Mouse (Mus musculus) activated CD4-positive, CD25-positive, alpha-beta regulatory T cell, adult 4 months (primary cell): Measurements from ENCODE around the gene Wdr45. TPM values are rescaled to one million over a fixed set of nuclear protein-coding genes. Genes with fewer than 3 reads are reported as not detected.
"Not testable (repeated sequence)": the region's sequence is repeated elsewhere in the genome, so short reads cannot be mapped to it uniquely, and the experiment has no call there.

Experiments
- ATAC-seq: one replicate; pipeline ENCODE4 v1.8.0; 2017
- polyA plus RNA-seq, 2 experiments: library from polyadenylated mRNA; unstranded; fragments of 100-300 nt; shearing (Covaris generic); gene quantifications; one replicate each; pipeline ENCODE4 v1.2.1; 2017

Wdr45 gene
- polyA plus RNA-seq, 2 experiments from 2014 or later = 38.9 to 48.2 TPM

DNA sequence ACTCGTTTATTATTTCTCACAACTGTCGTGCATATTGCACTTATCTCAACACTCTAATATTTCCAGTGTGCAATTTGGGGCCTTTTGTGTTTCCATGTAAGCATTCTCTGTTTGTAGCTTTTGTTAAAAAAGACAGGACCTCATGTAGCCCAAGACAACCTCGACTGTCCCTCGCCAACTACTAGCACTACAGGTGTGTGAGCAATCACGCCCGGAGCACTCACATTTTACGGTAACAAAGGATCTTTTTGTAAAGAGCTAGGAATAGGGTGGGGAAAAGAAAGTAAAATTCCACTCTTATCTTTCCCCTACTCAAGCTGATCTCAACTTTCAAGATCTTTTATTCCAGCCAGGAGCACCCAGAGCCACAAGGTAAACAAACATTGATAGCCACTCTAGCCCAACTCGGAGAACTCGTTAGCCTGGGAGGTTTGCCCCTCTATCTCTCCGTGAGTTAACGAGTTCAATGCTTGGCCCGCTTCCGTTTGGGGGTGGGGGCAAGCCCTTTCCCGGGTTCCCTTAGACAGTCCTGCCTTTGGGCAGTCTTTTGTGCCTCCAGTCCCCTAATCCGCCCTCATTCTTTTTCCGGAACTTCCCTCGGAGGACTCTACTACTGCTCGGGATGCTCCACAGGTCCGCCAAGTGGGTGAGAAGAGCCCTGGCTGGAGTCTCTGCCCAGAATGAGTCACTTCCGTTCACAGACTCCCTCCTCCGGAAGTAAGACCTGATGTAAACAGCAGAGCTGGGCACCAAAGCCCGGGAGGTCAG is 7.6 kb downstream of the Wdr45 start, which contains the start of gene Gm45208:
TSS of gene Gm45208 (plus strand) at position 732 of the 768 bp plus-strand sequence.
- peak; percentile 83 for ATAC-seq

DNA sequence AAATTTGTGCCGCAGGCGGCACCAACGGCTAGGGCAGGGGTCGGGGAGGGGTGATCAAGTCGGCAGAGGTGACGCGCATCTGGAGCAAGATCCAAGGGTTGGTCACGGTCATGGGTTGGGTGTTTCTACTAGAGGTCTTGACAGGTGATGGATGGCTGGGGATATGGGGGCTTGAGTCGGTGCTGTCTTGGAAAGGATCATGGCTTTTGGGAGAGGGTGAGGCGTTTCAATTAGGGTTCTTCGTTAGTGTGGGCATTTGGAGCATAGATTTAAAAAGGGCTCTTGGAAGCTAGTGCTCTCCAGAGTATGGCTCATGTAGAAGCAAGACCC is 8.1 kb downstream of the Wdr45 start:
- ATAC-seq = no peak

DNA sequence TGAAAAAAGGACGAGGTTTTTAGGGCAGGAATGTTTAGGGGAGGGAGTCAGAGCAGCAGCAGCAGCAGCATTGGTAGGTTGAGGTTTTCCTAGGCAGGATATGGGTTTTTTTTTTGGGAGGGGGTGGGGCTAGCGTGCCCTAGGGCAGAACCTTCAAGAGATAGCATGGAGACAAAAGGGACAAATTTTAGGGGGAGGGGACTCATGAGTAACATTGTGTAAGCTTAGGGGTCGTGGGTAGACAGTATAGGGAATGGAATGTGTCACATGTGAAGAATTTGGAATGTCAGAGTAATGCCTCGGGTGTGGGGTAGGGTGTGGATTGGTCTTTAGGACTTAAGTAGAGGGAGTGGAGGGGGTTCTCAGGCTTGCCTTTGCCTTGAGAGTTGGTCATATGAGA is 8.6 kb downstream of the Wdr45 start:
- ATAC-seq = no peak

DNA sequence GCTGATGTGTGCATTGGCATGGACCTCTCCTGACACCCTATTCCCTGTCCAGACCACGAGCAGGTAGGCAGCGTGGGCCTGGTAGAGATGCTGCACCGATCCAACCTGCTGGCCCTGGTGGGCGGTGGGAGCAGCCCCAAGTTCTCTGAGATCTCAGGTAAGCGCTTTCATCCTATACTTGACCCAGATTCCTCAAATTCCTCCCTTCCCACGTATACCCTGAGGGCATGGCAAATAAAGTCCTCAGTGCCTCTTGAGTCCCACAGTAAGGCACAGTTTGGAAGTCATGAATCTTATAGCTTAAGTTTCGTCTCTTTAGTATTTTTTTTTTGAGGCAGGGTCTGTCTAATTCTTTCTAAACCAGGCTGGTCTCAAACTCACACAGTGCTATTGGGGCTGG is 10.0 kb downstream of the Wdr45 start:
- no peak for ATAC-seq

DNA sequence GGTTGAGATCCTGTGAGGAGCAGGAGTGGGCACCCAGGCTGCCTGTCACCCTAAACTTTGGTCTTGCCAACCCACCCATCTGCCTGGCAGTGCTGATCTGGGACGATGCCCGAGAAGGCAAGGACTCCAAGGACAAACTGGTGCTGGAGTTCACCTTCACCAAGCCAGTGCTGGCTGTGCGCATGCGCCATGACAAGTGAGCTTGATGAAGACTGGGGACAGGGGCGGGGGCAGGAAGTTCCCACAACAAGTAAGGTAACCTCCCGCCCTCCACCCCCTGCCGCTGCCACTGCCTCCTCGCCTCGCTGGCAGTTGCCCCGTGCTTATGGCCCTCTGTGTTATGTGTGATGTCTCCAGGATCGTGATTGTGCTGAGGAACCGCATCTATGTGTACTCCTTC is 11.7 kb downstream of the Wdr45 start:
- no peak for ATAC-seq

DNA sequence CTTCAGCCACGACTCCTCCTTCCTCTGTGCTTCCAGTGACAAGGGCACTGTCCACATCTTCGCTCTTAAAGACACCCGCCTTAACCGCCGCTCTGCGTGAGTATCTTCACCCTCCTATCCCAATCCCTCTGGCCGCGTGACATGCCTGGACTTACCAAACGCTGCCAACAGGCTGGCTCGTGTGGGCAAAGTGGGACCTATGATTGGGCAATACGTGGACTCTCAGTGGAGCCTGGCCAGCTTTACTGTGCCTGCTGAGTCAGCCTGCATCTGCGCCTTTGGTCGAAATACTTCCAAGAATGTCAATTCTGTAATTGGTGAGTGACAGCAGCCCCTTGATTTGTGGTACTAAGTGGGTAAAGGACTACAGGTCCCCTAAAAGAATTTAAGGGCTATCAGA is 13.0 kb downstream of the Wdr45 start:
- ATAC-seq = no peak

DNA sequence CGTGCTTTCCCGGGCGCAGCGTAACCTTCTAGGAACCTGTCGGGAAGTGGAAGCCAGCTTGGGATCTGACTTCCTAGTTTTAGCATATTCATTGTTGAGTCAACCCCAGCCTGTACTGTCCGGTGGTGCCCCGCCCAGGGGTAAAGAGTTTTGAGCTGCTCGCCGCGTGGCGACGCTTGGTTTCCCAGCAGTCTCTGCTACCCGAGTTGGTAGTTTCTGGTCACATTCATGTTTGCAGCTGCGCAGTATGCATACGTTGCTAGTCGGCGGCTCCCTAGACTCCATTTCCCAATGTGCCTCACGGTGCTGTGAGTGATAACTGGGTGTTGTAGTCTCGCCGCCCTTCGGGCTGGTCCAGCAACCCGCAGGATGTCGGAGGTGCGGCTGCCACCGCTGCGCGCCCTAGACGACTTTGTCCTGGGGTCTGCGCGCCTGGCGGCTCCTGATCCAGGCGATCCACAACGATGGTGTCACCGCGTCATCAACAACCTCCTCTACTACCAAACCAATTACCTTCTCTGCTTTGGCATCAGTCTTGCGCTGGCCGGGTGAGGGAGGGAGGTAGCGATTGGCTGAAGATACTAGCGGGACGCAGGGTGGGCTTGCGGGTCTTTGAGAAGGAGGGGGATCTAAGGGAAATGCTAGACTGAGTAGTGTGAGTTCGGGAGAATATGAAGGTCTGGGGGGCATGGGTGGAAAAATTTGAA is 14.2 kb downstream of the Wdr45 start, which contains the start of gene Praf2:
TSS of gene Praf2 (plus strand) at position 225 of the 707 bp plus-strand sequence.
- peak; percentile 91 for ATAC-seq

DNA sequence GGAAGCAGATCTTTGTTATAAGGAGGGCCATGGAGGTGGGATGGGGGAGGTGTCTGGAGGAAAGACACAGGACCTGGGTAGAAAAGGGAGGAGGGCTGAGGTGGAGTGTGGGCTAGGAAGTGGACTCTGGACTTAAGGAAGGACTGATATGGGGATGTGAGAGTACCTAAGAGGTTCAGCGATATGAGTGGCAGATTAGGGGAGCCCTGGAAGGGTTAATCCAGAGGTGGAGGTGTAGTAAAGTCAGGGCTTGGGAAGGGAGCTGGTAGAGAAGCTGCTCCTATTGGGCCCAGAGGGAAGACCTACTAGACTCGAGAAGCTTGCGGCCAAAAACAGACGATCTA is 14.8 kb downstream of the Wdr45 start:
- ATAC-seq = no peak

DNA sequence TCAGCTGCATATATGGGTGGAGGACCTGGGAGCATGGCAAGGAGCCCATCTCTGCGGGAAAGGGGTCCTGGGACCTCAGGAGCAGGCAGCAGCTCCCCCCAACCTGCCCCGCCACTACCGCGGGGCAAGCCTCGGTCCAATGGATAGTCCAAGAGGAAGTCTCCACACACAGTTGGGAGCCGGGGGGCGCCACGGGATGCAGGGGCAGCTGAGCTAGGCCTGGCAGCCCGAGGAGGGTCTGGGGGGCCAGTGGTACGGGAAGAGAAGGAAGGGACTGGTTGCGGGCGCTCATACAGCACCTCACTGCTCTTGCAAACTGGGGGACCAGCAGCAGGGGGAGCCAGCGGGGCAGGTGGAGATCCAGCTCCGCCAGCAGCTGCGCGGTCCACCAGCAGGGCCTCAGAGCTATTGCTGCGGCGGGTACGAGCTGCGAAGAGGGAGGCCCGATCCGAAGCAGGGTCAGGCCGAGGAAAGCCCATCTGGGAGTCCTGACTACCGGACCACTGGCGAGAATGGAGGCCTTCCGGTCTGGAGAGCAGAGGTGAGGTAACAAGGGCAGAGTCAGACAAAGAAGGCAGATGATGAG is 19.5 kb downstream of the Wdr45 start:
- peak; percentile 72 for ATAC-seq

DNA sequence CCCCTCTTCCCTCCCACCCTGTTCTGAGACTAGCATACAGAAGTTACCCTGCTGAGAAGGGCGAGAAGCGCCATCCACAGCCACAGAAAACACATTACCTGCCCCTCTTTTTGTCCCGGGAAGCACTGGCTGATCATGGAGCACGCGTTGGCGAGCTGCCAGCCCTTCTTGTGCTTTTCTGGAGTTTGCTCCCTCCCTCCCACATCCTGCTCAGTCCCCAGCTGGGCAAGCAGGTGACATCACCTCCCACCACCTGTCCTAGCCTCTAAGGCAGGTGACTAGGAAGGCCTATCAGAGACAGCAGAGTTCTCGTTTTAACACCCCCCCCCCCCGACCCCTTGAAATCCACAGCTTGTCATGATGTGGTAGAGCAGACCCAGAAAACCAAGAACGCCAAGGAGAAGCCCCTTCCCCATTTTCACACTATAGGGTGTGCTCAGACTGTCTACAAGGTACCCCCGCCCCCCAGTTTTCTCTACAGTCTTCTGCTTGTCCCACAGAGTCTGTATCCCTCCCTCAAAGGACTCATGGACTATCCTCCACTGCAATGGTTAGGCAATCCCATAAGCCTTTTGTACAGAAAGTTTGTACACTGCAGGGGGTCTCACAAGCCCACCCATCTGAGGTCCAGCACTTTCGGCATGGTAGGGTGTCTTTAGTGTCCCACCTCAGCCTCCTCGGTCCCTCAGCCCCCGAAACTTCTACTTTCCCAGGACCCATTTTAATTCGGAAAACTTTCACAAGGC is 25.4 kb downstream of the Wdr45 start:
- ATAC-seq = no peak

DNA sequence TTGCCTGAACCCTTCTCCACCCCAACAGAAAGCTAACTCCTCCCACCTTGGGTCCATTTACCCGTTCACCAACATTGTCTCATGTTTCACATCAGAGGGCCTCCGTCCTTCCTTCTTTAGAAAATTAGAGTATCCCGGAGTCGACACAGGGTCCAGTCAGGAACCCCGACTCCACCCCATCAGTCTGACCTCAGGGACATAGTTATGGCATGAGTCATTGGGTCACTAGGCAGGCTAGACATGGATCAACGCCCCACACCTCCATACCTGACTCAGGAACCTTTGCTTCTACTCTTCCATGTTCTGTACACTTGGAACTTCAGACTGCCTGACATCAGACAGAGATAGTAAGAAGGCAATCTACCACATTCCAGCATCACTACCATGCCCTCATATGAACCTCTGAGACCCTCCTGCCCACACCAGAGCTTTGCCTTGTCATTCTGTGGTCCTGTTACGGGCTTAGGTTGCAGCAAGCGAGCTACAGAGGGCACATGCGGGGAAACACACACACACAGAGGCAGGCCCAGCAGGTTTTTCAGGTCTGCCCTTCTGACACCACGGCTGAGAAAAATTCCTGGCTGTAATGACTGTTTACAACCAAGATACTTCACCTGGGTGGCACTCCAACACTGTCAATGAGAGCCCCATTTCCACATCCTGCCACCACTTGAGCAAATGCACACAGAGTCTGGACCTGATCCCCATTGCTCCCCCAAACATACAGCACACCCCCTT is 26.1 kb downstream of the Wdr45 start:
- no peak for ATAC-seq

DNA sequence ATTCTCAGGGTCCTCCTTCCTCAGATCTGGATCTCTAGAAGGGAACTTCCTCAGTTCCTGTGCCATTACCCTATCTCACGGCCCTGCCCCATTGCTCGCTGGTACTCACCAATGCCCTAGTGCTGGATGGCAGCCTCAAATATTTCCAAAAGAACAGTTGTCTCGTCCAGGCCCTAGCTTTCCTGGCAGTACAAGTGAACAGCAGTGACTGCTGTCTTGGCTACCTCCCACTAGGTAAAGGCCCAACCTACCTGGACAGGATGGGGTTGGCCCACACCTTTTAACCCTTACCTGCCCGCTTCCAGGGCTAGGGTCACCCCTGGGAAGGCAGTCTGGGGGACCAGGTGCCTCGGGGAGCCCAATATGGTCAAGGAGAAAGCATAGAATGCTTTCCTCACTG is 27.0 kb downstream of the Wdr45 start:
- no peak for ATAC-seq

DNA sequence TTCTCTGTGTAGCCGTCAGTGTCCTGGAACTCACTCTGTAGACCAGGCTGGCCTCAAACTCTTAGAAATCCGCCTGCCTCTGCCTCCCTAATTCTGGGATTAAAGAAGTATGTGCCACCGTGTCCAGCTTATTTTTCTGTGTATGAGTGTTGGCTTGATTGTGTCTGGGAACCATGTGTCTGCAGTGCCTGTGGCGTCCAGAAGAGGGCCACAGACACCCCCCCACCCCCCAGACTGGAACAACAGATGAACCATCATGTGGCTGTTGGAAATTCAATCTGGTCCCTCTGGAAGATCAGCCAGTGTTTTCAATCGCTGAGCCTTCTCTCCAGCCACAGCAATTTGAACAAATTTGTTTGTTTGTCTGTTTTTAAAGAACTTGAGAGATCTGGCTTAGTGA is 29.3 kb downstream of the Wdr45 start:
- ATAC-seq = no peak

DNA sequence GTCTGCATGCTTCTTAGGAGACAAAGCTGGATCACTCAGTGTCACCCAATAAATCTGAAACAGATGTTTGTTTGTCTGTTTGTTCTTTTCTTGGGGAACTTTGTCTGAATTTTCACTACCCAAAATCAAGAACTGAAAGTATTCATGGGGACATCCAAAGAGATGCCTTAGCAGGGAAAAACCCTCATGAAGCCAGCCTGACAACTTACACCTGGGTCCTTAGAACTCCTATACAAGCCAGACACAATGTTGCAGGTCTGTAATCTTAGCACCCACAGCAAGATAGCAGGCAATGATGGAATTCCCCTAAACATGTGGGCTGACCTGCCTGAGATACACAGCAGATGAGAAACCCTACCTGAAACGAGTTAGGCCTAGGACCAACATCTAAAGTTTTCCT is 30.8 kb downstream of the Wdr45 start:
- ATAC-seq = no peak

DNA sequence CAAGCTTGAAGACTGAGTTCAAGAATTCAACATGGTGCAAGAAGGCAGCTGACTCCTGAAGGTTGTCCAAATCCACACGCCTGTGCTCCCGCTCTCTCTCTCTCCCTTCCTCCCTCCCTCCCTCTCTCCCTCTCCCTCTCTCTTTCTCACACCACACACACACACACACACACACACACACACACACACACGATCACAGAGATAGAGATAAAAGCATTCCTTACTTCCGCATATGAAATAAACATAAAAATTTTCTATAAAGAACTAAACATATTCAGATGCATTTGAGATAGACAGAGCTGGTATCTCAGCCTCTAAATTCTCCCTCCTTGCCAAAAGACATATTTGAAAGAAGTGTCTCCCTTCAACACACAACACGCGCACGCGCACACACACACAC is 31.3 kb downstream of the Wdr45 start:
- ATAC-seq = no peak

DNA sequence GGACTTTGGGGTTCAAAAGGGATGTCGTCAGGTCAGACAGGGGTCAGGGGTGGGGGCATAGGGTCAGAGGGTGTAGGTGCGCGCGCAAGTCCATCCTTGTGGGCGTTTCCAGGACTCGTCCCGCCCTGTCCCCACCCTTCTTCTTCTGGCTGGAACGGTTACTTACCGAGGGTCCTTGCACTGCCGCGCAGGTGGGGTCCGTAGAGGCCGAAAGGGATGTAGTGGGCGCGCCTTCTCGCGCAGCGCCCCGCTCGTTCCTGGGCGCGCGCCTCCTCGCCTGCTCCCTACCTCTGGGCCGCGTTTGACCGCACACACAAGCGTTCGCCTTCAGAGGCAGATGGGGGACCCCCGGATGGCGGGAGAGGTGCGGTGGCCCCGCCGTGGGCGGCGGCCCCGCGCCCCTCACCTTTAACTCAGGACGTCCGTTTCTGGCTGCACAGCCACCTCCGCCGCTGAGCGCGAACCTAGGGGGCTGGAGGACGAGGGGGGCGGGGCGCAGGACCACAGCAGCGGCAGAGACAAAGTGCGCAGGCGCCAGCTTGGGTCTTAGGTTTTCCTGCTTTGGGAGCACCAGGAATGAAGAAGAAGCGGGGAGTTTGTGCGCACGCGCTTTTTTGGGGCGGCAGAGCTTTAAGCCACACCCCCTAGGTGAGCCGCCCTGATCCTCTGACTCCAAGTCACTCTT is 36.4 kb downstream of the Wdr45 start, which contains the start of gene Ccdc120:
TSS of gene Ccdc120 (minus strand) at position 474 of the 685 bp plus-strand sequence.
- peak; percentile 10 for ATAC-seq

DNA sequence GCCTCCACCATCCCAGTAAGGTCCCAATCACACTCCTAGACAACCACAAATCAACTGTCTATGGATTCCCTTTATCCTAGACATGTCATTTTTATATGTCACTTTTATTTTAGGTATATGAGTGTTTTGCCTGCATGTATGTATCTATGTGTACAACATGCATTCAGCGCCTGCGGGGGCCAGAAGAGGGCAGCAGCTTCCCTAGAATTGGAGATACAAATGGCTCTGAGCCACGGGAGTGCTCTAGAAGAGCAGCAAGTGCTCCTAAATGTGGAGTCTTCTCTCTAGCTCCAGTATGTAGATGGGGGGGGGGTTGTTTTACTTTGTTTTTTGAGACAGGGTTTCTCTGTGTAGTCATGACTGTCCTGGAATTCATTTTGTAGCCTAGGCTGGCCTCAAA is 39.5 kb downstream of the Wdr45 start:
- ATAC-seq = not testable (repeated sequence)

DNA sequence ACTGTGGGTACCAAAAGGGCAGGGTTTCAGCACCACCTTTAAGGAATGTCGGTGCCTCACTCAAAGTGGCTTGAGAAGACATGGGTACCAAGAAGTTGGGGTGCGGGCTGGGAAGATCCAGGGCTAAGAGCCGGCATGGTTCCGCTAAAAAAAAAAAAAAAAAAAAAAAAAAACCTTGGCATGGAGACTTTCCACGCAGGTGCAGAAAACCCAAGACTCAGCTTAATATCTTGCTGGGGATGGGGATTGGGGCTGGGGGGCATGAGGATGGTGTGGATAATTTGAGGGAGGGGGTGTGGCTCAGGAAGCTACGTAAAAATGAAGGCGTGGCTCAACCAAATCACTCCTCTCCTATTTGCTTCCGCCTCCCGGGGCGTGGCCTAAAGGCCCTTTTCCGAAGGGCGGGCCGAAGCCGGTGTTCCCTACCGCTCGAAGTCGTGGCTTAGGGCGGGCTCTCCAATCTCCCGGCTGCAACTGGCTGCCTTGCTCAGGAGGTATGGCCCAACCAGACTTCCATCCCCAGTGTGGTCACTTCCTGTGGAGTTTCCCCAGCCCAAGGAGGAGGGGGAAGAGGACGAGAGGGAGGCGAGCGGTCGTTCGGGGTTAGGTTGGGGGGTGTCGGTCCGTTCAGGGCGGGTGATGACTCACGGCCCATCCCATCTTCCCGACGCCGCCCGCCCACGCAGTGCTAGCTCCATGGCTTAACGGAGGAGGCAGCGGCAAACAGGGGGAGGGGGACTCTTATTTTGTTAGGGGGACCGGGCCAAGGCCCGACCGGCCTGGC is 48.2 kb downstream of the Wdr45 start, which contains the start of gene Tfe3:
TSS of gene Tfe3 (plus strand) at position 424 of the 784 bp plus-strand sequence.
- peak; percentile 94 for ATAC-seq

DNA sequence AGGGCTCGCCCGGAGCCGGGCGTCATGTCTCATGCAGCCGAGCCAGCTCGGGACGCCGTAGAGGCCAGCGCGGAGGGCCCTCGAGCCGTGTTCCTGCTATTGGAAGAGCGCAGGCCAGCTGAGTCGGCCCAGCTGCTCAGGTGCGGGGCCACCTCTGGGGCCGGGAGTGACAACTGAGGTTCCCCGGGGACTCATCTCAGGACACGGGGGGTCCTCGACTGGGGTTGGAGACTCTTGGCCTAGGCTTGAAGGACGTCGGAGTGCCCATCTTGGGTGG is 48.7 kb downstream of the Wdr45 start:
- no peak for ATAC-seq

DNA sequence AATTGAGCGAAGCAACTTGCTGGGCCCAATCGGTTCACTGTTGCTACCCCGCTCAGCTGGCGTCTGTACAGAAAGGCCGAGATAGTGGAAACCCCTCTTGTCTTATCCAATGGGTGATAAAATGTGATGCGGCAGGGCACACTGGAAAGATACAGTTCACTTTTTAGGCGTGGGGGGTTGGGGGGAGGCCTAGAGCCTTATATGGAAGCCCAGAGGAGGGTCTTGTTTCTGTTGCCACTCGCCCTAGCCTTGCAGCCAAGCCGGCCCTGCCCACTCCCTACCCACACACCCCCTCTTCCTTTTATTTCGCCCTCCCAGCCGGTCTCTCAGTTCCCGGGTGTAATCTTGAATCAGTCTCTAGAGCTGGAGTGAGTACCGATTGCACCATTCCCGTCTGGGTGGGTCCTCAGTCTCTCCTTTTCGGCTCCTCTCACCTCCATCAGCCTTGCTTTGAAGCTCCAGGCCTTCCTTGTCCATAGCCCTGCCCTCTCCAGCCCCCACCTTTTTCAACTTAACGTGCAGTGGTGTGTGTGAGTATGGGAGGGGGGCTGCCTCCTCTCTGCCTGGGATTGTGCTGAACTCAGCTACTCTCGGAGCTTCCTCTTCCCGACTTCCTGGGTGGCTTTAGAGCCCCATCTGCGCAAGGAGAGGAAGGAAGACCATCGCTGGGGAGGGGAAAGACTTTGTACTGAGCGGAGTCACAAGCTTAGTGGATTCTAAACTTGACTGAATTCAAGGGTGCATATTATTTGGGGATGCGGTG is 49.7 kb downstream of the Wdr45 start:
- ATAC-seq = no peak
